Mouse (Mus musculus): Measurements from ENCODE around the gene Olfr1440. TPM values are rescaled to one million over a fixed set of nuclear protein-coding genes. Genes with fewer than 3 reads are reported as not detected.

Gene Olfr1440
- polyA plus RNA-seq, 2 experiments, result not detected

- no peak overlapping the region for H3K4me2 ChIP-seq (ENCODE audit: low read depth)
- H3K27me3 ChIP-seq (ENCODE audit: control insufficient read depth, insufficient read depth, low read length), result no peaks in the 10 kb centered on the region
- H3K4me3 ChIP-seq (ENCODE audit: insufficient read depth in 1 of 2, low read depth in 2 of 2, low read length in 2 of 2), result no peak overlapping the region
- no peak for TF ChIP-seq EP300 (IDR thresholded peaks at IDR 0.05; ENCODE audit: low read depth)
- no peak for TF ChIP-seq CTCF (IDR thresholded peaks at IDR 0.05; ENCODE audit: low read depth)
- H3K27ac ChIP-seq, result no peak overlapping the region
- no peak overlapping the region for H3K9ac ChIP-seq (replicated peaks)
- DNase-seq (ENCODE audit: low read depth in 3 of 3, low spot score in 3 of 3) (no peak), ATAC-seq (ENCODE audit: insufficient read depth) (no peak)
- no peaks in the 10 kb centered on the region for H3K4me1 ChIP-seq (replicated peaks; ENCODE audit: control insufficient read depth in 2 of 2, insufficient read depth in 2 of 2, low read length in 1 of 2)
- H3K36me3 ChIP-seq (replicated peaks; ENCODE audit: control insufficient read depth, insufficient read depth, low read depth), result no peaks in the 10 kb centered on the region
- H3K9me3 ChIP-seq (ENCODE audit: control insufficient read depth, low read length), result no peaks in the 10 kb centered on the region
- WGBS (ENCODE audit: insufficient replicate concordance), result 45% methylated on average over 3 of the region's 3 CpGs
Measured at GRCm38 (mm10) chr19:12418312-12418711, 31.2 kb downstream of the Olfr1440 start.

- TF ChIP-seq CTCF (IDR thresholded peaks at IDR 0.05; ENCODE audit: low read depth), result no peak
- no peak for TF ChIP-seq EP300 (IDR thresholded peaks at IDR 0.05; ENCODE audit: low read depth)
- Histone ChIP-seq H3K9me3 (ENCODE audit: control insufficient read depth, low read length) (no peaks in the 10 kb centered on the region), H3K27me3 (ENCODE audit: control insufficient read depth, insufficient read depth, low read length) (no peaks in the 10 kb centered on the region), H3K4me3 (ENCODE audit: insufficient read depth in 1 of 2, low read depth in 2 of 2, low read length in 2 of 2) (no peak overlapping the region), H3K4me2 (ENCODE audit: low read depth) (no peak overlapping the region), H3K27ac (no peak overlapping the region), H3K9ac (replicated peaks) (no peak overlapping the region), H3K4me1 (replicated peaks; ENCODE audit: control insufficient read depth in 2 of 2, insufficient read depth in 2 of 2, low read length in 1 of 2) (no peaks in the 10 kb centered on the region), H3K36me3 (replicated peaks; ENCODE audit: control insufficient read depth, insufficient read depth, low read depth) (no peaks in the 10 kb centered on the region)
- ATAC-seq (ENCODE audit: insufficient read depth) (no peak), DNase-seq (ENCODE audit: low read depth in 3 of 3, low spot score in 3 of 3) (no peak)
- 56% methylated on average over 6 of the region's 6 CpGs for WGBS (ENCODE audit: insufficient replicate concordance)
Measured at GRCm38 (mm10) chr19:12420555-12420954, 33.5 kb downstream of the Olfr1440 start.

- Histone ChIP-seq H3K9ac (replicated peaks) (no peak overlapping the region), H3K27ac (no peak overlapping the region), H3K36me3 (replicated peaks; ENCODE audit: control insufficient read depth, insufficient read depth, low read depth) (no peaks in the 10 kb centered on the region), H3K4me1 (replicated peaks; ENCODE audit: control insufficient read depth in 2 of 2, insufficient read depth in 2 of 2, low read length in 1 of 2) (no peaks in the 10 kb centered on the region), H3K4me2 (ENCODE audit: low read depth) (no peak overlapping the region), H3K9me3 (ENCODE audit: control insufficient read depth, low read length) (no peaks in the 10 kb centered on the region), H3K4me3 (ENCODE audit: insufficient read depth in 1 of 2, low read depth in 2 of 2, low read length in 2 of 2) (no peak overlapping the region), H3K27me3 (ENCODE audit: control insufficient read depth, insufficient read depth, low read length) (no peaks in the 10 kb centered on the region)
- TF ChIP-seq CTCF (IDR thresholded peaks at IDR 0.05; ENCODE audit: low read depth), result no peak
- no peak for TF ChIP-seq EP300 (IDR thresholded peaks at IDR 0.05; ENCODE audit: low read depth)
- no peak for DNase-seq (ENCODE audit: low read depth in 3 of 3, low spot score in 3 of 3)
- no peak for ATAC-seq (ENCODE audit: insufficient read depth)
- 67% methylated on average over 1 of the region's 1 CpGs for WGBS (ENCODE audit: insufficient replicate concordance)
Measured at GRCm38 (mm10) chr19:12421680-12422079, 34.6 kb downstream of the Olfr1440 start.

- Histone ChIP-seq H3K9me3 (ENCODE audit: control insufficient read depth, low read length) (no peaks in the 10 kb centered on the region), H3K36me3 (replicated peaks; ENCODE audit: control insufficient read depth, insufficient read depth, low read depth) (no peaks in the 10 kb centered on the region), H3K27ac (no peak overlapping the region), H3K27me3 (ENCODE audit: control insufficient read depth, insufficient read depth, low read length) (no peaks in the 10 kb centered on the region), H3K9ac (replicated peaks) (no peak overlapping the region), H3K4me1 (replicated peaks; ENCODE audit: control insufficient read depth in 2 of 2, insufficient read depth in 2 of 2, low read length in 1 of 2) (no peaks in the 10 kb centered on the region), H3K4me2 (ENCODE audit: low read depth) (no peak overlapping the region), H3K4me3 (ENCODE audit: insufficient read depth in 1 of 2, low read depth in 2 of 2, low read length in 2 of 2) (no peak overlapping the region)
- TF ChIP-seq CTCF (IDR thresholded peaks at IDR 0.05; ENCODE audit: low read depth), result no peak
- TF ChIP-seq EP300 (IDR thresholded peaks at IDR 0.05; ENCODE audit: low read depth), result no peak
- 61% methylated on average over 5 of the region's 5 CpGs for WGBS (ENCODE audit: insufficient replicate concordance)
- no peak for ATAC-seq (ENCODE audit: insufficient read depth)
- no peak for DNase-seq (ENCODE audit: low read depth in 3 of 3, low spot score in 3 of 3)
Measured at GRCm38 (mm10) chr19:12427101-12427500, 40.0 kb downstream of the Olfr1440 start.

- Histone ChIP-seq H3K36me3 (replicated peaks; ENCODE audit: control insufficient read depth, insufficient read depth, low read depth) (no peaks in the 10 kb centered on the region), H3K4me2 (ENCODE audit: low read depth) (no peak within 1 kb of the TSS), H3K27ac (no peak within 1 kb of the TSS), H3K9me3 (ENCODE audit: control insufficient read depth, low read length) (no peaks in the 10 kb centered on the region), H3K4me3 (ENCODE audit: insufficient read depth in 1 of 2, low read depth in 2 of 2, low read length in 2 of 2) (no peak within 1 kb of the TSS), H3K9ac (replicated peaks) (no peak within 1 kb of the TSS), H3K4me1 (replicated peaks; ENCODE audit: control insufficient read depth in 2 of 2, insufficient read depth in 2 of 2, low read length in 1 of 2) (no peaks in the 10 kb centered on the region), H3K27me3 (ENCODE audit: control insufficient read depth, insufficient read depth, low read length) (no peaks in the 10 kb centered on the region)
- no peak for ATAC-seq (ENCODE audit: insufficient read depth)
- no peak for TF ChIP-seq EP300 (IDR thresholded peaks at IDR 0.05; ENCODE audit: low read depth)
- no peak for TF ChIP-seq CTCF (IDR thresholded peaks at IDR 0.05; ENCODE audit: low read depth)
- 74% methylated on average over 6 of the region's 6 CpGs for WGBS (ENCODE audit: insufficient replicate concordance)
- DNase-seq (ENCODE audit: low read depth in 3 of 3, low spot score in 3 of 3), result no peak
Measured at GRCm38 (mm10) chr19:12427605-12428004, 40.5 kb downstream of the Olfr1440 start, which contains the start of gene Pfpl. TSS of gene Pfpl (plus strand) at chr19:12427905.

All from liver, embryonic 14.5 days (tissue).